Mouse (Mus musculus): ENCODE measurements at regions not wholly inside any gene's neighbourhood (a gene's known extent, or its start where the extent isn't known, plus 50 kb on each side); places are given as distances from the start of the nearest gene placed in this dataset.

GRCm38 (mm10) chr14:46082646-46083045, 296.6 kb upstream of the Gm15217 start:
- no peak for DNase-seq (ENCODE audit: extremely low spot score)

DNA sequence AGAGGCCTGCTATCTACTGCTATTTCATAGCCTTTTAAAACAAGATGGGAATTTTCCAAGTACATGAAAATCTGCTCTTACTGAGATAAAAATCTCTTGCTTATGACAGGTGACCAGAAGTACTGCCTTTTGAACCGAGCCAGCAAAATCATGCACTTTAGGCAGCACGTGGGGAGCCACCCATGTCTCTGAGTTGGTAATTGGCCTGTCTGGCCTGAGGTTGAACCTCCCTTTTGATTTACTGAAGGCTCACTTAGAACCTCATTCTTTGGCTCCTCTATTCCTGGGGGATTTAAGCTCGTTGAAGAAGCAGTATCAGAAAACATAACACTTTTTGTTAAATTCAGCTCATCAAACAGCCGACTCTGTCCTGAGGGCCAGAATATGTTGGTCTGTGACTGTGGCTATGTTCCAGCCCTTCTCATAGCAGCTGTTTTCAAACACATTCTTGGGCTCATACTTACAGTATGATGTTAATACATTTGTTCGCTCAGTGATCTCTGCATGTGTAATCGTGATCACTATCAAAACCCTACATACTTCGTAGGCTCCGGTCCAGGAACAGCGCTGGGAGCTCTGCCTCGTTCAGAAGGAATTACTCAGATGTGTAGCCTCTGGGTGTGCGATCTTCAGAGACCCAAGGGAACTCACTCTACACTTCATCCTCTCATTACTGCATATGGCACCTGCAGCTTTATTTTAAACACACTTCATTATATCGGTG, 290.1 kb upstream of the Gm15217 start:
- no peak for DNase-seq (ENCODE audit: extremely low spot score)

- DNase-seq (ENCODE audit: extremely low spot score), result no peak
These were observed 263.3 kb upstream of the Gm15217 start for GRCm38 (mm10) chr14:46115950-46116349.

- no peak for DNase-seq (ENCODE audit: extremely low spot score)
These were observed 252.7 kb upstream of the Gm15217 start for GRCm38 (mm10) chr14:46126541-46126940.

- DNase-seq (ENCODE audit: extremely low spot score), result no peak
These were observed 249.5 kb upstream of the Gm15217 start for GRCm38 (mm10) chr14:46129762-46130161.

DNA sequence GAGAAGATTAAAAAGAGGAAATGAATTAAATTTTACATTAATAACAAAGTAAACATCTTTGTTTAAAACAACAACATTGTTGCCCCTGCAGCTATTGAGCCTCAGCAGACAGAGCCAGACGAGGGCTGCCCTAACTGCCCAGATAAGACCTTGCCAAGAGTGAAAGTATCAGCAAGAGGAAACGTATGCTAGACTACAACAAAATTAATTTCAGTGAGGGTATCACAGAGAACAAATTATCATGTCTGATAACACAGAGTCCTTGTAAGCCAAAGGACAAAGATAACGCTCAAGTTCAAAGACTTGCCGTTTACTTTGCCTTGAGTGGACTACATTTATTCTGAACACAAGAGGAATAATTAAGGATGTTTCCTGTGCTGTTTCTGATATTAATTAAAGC, 235.0 kb upstream of the Gm15217 start:
- no peak for DNase-seq (ENCODE audit: extremely low spot score)

DNA sequence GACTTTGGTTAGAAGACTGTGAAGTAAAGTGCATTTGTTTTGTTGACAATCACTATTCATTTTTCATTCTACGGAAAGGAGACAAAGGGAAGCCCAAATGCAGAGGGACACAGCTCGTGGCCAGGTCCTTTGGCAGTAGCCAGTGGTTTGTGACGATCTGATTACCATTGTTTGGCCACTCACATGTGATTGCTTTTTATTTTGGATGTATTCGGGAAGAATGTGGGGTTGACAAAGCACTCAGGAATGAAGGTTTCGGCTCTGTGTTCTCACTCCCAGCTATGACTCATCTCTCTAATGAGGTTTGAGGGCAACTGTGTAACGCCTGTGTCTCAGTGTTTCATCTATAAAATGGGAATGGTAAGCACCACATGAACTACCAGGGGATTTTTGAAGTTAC, 234.5 kb upstream of the Gm15217 start:
- no peak for DNase-seq (ENCODE audit: extremely low spot score)

DNA sequence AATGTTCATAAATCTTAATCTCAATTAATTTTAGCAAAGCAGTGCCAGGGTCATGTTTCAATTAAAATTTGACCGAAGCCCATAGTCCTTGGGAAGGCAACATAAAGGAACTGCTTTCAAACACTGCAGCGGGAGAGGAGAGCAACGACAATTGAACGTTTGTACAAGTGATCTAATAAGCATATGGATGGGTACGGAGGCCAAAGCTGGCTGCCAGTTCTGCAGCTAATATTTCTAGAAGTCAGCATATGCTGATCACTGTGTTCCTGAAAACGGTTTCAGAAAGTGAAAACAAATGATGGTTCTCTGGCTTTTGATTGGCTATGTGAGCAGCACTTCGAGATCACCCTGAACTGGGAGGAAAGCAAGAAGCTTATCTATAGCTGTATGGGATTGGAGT, 233.6 kb upstream of the Gm15217 start:
- DNase-seq (ENCODE audit: extremely low spot score), result no peak

GRCm38 (mm10) chr14:46149073-46149661, 230.0 kb upstream of the Gm15217 start:
- DNase-seq (ENCODE audit: extremely low spot score), result no peak

DNA sequence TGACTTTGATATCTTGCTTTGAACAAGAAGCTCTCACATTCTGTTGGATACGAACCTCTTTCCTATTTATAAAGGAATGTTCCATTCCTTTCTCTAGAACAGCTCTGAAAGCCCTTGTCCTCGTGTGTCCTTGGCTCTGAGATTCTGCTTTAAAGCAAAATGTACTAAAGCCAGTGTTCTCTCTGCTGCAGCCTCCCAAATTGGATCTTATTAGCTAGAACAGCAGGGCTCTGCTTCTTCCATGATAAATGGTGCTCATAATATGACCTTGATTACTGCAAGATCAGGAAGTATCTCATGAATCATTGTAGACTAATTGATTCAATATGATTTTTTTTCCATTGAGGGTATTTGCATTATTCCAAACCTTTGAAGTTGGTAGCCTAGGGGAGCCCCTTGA, 220.5 kb upstream of the Gm15217 start:
- DNase-seq (ENCODE audit: extremely low spot score), result no peak

DNA sequence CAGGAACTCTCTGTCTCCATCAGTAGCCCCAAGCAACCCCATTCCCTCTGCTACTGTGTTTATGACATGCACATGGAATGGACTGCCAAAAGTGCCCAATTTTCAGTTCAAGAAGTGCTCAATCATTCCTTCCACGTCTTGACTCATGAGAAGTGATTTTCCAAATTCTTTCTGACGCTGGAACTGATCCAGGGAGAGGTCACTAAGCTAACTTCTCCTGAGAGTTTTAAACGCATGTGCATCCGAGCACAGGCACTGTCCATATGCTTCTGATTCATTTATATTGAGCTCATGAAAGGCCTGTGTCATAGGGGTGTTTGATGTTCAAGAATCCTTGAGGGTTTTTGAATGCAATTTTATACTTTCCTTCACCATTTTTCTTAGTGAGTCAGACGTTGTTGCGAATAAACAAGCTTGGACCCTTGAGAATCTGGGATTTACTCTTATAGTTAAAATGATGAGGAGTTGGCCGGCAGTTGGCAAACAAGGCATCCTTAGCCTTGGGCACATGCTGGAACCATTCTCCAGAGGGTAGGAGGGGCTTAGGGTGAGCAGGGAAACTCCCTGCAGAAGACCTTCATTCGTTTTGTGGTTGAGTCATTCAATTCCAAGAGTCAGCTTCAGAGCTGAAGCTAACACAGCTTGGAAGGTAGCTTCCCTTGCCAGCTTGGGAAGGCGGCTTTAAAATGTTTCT, 206.9 kb upstream of the Gm15217 start:
- no peak for DNase-seq (ENCODE audit: extremely low spot score)

DNA sequence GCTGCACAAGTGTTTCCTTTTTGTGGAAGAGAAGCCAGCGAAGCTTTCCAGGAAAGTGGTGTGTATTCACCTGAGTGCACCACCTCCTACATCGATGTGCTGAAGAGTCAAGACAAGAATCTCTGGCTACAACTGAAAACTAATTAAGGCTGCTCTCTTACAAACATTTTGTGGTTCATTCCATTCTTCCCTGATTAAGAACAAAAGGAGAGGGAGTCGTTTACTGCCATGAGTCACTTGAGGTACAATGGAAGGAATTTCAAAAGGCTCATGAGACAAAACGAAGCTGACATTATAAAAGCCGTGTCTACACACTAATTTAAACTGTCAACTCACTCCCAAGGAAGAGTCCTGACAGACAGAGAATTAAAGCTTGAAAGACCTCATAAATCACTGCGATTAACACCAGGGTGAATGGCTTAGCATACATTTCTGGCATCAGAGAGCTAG, 206.3 kb upstream of the Gm15217 start:
- peak; percentile 29 for DNase-seq (ENCODE audit: extremely low spot score)

DNA sequence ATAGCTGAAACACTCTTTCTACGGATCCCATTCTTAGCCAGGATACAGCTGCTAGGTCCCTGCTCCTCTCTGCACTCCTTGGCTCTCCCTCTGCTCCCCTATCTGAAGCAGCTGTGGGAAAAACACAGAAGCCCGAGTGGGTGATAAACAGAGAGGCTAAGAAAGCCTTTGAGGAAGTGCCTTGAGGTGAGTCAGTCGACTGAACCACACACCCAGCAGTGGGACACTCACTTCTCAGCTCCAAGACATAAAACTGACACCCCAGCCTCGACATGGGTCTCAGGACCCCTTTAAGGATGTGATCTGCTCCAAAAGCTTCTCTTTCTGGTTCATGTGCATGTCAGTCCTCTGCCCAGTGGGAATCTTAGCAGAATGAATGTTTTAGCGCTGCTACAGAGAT, 204.8 kb upstream of the Gm15217 start:
- no peak for DNase-seq (ENCODE audit: extremely low spot score)

GRCm38 (mm10) chr14:46175291-46176216, 203.7 kb upstream of the Gm15217 start:
- DNase-seq (ENCODE audit: extremely low spot score), result no peak

DNA sequence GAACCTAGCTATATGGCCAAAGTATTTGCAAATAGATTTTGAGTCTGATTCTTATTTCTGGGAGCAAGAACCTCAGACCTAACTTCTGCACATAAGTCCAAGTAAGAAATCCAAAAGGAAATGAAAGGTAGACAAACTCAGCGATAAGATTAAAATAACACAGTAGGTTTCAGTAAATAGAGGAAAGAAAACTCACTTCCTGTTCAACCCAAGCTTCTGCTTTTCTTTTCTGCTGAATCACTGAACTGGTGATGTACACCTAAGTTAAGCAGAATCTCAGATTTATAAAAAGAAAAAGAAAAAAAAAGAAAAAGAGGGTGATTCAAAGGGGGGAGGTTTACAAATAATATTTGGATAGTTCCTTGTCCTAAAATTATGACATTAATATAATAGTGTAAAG, 200.2 kb upstream of the Gm15217 start:
- DNase-seq (ENCODE audit: extremely low spot score), result no peak

GRCm38 (mm10) chr14:46191639-46192399, 187.4 kb upstream of the Gm15217 start:
- DNase-seq (ENCODE audit: extremely low spot score), result no peak

- no peak for DNase-seq (ENCODE audit: extremely low spot score)
These were observed 185.6 kb upstream of the Gm15217 start for GRCm38 (mm10) chr14:46193577-46193976.

DNA sequence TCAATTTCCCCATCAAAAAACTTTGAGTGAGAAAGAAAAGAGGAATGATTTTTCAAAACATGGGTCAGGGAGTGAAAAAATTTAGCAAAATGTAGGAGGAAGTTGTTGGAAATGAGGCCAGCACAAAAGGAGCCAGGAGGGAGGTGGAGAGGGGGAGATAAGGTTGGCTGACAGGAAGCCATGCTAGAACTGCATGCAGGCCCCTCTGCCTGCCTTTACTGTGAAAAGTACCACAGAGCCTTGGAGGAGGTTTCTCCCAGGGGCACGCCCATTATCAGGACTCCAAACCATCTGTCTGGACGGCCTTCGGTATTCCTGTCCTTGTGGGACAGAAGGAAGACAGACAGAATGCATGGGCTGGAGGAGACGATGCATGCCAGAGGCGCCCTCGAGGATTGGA, 183.3 kb upstream of the Gm15217 start:
- no peak for DNase-seq (ENCODE audit: extremely low spot score)

- no peak for DNase-seq (ENCODE audit: extremely low spot score)
These were observed 176.4 kb upstream of the Gm15217 start for GRCm38 (mm10) chr14:46202818-46203217.

DNA sequence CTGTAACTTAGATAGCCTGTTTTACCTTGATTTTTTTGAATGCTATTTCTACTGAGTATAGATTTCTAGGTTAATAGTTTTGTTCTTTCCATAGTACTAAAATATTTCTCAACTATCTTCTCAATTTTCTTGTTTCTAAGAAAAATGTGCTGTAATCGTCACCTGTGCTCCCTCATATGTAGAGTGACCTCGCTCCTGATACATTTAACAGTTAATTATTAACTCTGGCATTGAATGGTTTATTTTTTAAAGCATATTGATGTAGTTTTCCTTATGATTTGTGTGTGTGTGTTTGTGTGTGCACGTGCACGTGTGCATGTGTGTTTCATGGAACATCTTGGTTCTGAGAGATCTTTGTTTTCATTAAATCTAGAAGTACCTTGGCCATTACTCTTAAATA, 158.7 kb upstream of the Gm15217 start:
- DNase-seq (ENCODE audit: extremely low spot score), result no peak

All from embryo, embryonic 9.5 days (tissue).